Mouse (Mus musculus) stomach, postnatal 0 days (tissue): ENCODE results near the gene Uncx. TPM values are rescaled to one million over a fixed set of nuclear protein-coding genes. Genes with fewer than 3 reads are reported as not detected.

Experiments used
- ATAC-seq: fragments of 200-750 bp; cut with Nextera tagmentation; 2 replicates; pipeline ENCODE4 v1.8.0; 2017; ENCODE audit not compliant: low FRiP score, low TSS enrichment
- DNase-seq: peaks from one replicate; pipeline ENCODE4 v3.0.0-alpha.2; 2016; ENCODE audit warnings: low spot score
- H3K27ac ChIP-seq: fragments of 300-500 bp; sonication (generic); replicated peaks from 2 replicates; pipeline ENCODE4 v1.5.1; 2014; ENCODE audit warnings: mild to moderate bottlenecking, control low read depth
- H3K27me3 ChIP-seq: fragments of 300-500 bp; sonication (generic); 2 replicates; pipeline ENCODE4 v1.6.1; 2014; ENCODE audit warnings: low read length; ENCODE audit not compliant: control insufficient read depth, insufficient read depth
- H3K36me3 ChIP-seq: fragments of 300-500 bp; sonication (generic); 2 replicates; pipeline ENCODE4 v1.6.1; 2014; ENCODE audit warnings: low read length, mixed read lengths; ENCODE audit not compliant: control insufficient read depth, insufficient read depth
- H3K4me1 ChIP-seq: fragments of 300-500 bp; sonication (generic); replicated peaks from 2 replicates; pipeline ENCODE4 v1.6.1; 2014; ENCODE audit warnings: antibody characterized with exemption; ENCODE audit not compliant: control insufficient read depth, insufficient read depth
- H3K4me2 ChIP-seq: fragments of 300-500 bp; sonication (generic); replicated peaks from 2 replicates; pipeline ENCODE4 v1.6.1; 2014; ENCODE audit warnings: low read depth, mild to moderate bottlenecking, control low read depth, moderate library complexity
- H3K4me3 ChIP-seq: fragments of 300-500 bp; sonication (generic); 2 replicates; pipeline ENCODE4 v1.5.1; 2014; ENCODE audit warnings: low read depth, low read length, control low read depth
- H3K9ac ChIP-seq: fragments of 300-500 bp; sonication (generic); 2 replicates; pipeline ENCODE4 v1.6.1; 2014; ENCODE audit warnings: mild to moderate bottlenecking, low read length, control low read depth, mixed read lengths
- H3K9me3 ChIP-seq: fragments of 300-500 bp; sonication (generic); 2 replicates; pipeline ENCODE4 v1.6.1; 2016; ENCODE audit warnings: low read length; ENCODE audit not compliant: control insufficient read depth
- CTCF ChIP-seq: IDR thresholded peaks from 2 replicates; pipeline ENCODE4 v1.5.1; 2016; ENCODE audit warnings: antibody characterized with exemption, low read depth, mild to moderate bottlenecking, moderate library complexity
- EP300 ChIP-seq: optimal IDR thresholded peaks from 2 replicates; pipeline ENCODE3; 2016; ENCODE audit warnings: antibody characterized with exemption
- whole genome bisulfite sequencing: fragments of 180-500 bp; shearing (Covaris S2); extraction: QIAGEN DNeasy Blood & Tissue Kit; methylation state at CpG from one replicate; pipeline ENCODE4 v1.1.7; 2014; 5-methylcytosine and 5-hydroxymethylcytosine counted together
- polyA plus RNA-seq: library from polyadenylated mRNA; unstranded; fragments of >200 nt; fragmentation: Nextera tagmentation; extraction: Ambion mirVana; gene quantifications from 2 replicates; pipeline ENCODE4 v1.2.1, GENCODE M21; 2015

The Uncx gene
- not detected in 2 replicates for polyA plus RNA-seq

- Histone ChIP-seq H3K4me2 (peak within 1 kb of the TSS; percentile 8; the same call in 1 of the 2 replicates), H3K36me3 (no peaks in the 10 kb centered on the region), H3K4me3 (peak within 1 kb of the TSS; percentile 19; the same call in 1 of the 2 replicates), H3K4me1 (no peaks in the 10 kb centered on the region), H3K9me3 (no peaks in the 10 kb centered on the region), H3K9ac (no peak within 1 kb of the TSS), H3K27ac (no peak within 1 kb of the TSS), H3K27me3 (peaks cover 43% of the 10 kb centered on the region)
- DNase-seq, result no peak
- ATAC-seq, result no peak
- TF ChIP-seq CTCF (no peak), EP300 (no peak)
- 1% methylated on average over 15 of the region's 15 CpGs for WGBS
Measured at GRCm38 (mm10) chr5:139543214-139543613, at the start of gene Uncx. TSS of gene Uncx (plus strand) at chr5:139543494.

- H3K4me1 ChIP-seq, result no peaks in the 10 kb centered on the region
- 44% methylated on average over 5 of the region's 5 CpGs for WGBS
- H3K9me3 ChIP-seq, result no peaks in the 10 kb centered on the region
- no peak overlapping the region for H3K4me3 ChIP-seq
- no peaks in the 10 kb centered on the region for H3K27me3 ChIP-seq
- H3K9ac ChIP-seq, result no peak overlapping the region
- no peak for ATAC-seq
- DNase-seq, result no peak
- H3K27ac ChIP-seq, result no peak overlapping the region
- no peaks in the 10 kb centered on the region for H3K36me3 ChIP-seq
- TF ChIP-seq CTCF, result no peak
- TF ChIP-seq EP300, result no peak
- H3K4me2 ChIP-seq, result no peak overlapping the region
Measured at GRCm38 (mm10) chr5:139493690-139494089, 49.6 kb upstream of the Uncx start.

GRCm38 (mm10) chr5:139495019-139495669 is 48.1 kb upstream of the Uncx start:
- TF ChIP-seq EP300, result no peak
- no peak for TF ChIP-seq CTCF
- no peak for DNase-seq
- Histone ChIP-seq H3K27me3 (no peaks in the 10 kb centered on the region), H3K4me2 (no peak overlapping the region), H3K36me3 (no peaks in the 10 kb centered on the region), H3K4me1 (no peaks in the 10 kb centered on the region), H3K4me3 (no peak overlapping the region), H3K27ac (no peak overlapping the region), H3K9me3 (no peaks in the 10 kb centered on the region), H3K9ac (no peak overlapping the region)
- ATAC-seq, result no peak
- 29% methylated on average over 22 of the region's 22 CpGs for WGBS

GRCm38 (mm10) chr5:139496939-139497338 is 46.4 kb upstream of the Uncx start:
- no peaks in the 10 kb centered on the region for H3K9me3 ChIP-seq
- TF ChIP-seq CTCF, result peak; percentile 11; the same call in 1 of the 2 replicates
- no peak for TF ChIP-seq EP300
- DNase-seq (no peak), ATAC-seq (no peak)
- H3K27me3 ChIP-seq, result no peaks in the 10 kb centered on the region
- H3K4me3 ChIP-seq, result no peak overlapping the region
- no peak overlapping the region for H3K9ac ChIP-seq
- no peaks in the 10 kb centered on the region for H3K4me1 ChIP-seq
- no peak overlapping the region for H3K4me2 ChIP-seq
- WGBS, result 47% methylated on average over 5 of the region's 5 CpGs
- H3K27ac ChIP-seq, result no peak overlapping the region
- no peaks in the 10 kb centered on the region for H3K36me3 ChIP-seq

GRCm38 (mm10) chr5:139498791-139499190 is 44.5 kb upstream of the Uncx start:
- no peak overlapping the region for H3K4me3 ChIP-seq
- H3K4me1 ChIP-seq, result no peaks in the 10 kb centered on the region
- DNase-seq (no peak), ATAC-seq (no peak)
- H3K4me2 ChIP-seq, result no peak overlapping the region
- no peaks in the 10 kb centered on the region for H3K36me3 ChIP-seq
- no peak for TF ChIP-seq CTCF
- TF ChIP-seq EP300, result no peak
- H3K9ac ChIP-seq, result no peak overlapping the region
- H3K27ac ChIP-seq, result no peak overlapping the region
- no peaks in the 10 kb centered on the region; the same call in 1 of the 2 replicates for H3K27me3 ChIP-seq
- WGBS, result 55% methylated on average over 5 of the region's 5 CpGs
- H3K9me3 ChIP-seq, result no peaks in the 10 kb centered on the region

- TF ChIP-seq EP300 (no peak), CTCF (no peak)
- Histone ChIP-seq H3K9ac (no peak overlapping the region), H3K27ac (no peak overlapping the region), H3K4me1 (no peaks in the 10 kb centered on the region), H3K9me3 (no peaks in the 10 kb centered on the region), H3K36me3 (no peaks in the 10 kb centered on the region), H3K4me3 (no peak overlapping the region), H3K27me3 (no peaks in the 10 kb centered on the region; the same call in 1 of the 2 replicates), H3K4me2 (no peak overlapping the region)
- 84% methylated on average over 14 of the region's 14 CpGs for WGBS
- ATAC-seq (no peak), DNase-seq (no peak)
Measured at GRCm38 (mm10) chr5:139502281-139502680, 41.0 kb upstream of the Uncx start.
